Mouse (Mus musculus) induced T-regulatory cell, adult 2 months (primary cell): ENCODE results near the gene St7.
A peak's percentile ranks its signal among the peaks of the same experiment; 100 is the strongest.
"Not testable (repeated sequence)": the region's sequence is repeated elsewhere in the genome, so short reads cannot be mapped to it uniquely, and the experiment has no call there.

Source experiments
- DNase-seq: peaks from one replicate; pipeline ENCODE4 v3.0.0-alpha.2; 2012; ENCODE audit warnings: low read depth

St7 gene

DNA sequence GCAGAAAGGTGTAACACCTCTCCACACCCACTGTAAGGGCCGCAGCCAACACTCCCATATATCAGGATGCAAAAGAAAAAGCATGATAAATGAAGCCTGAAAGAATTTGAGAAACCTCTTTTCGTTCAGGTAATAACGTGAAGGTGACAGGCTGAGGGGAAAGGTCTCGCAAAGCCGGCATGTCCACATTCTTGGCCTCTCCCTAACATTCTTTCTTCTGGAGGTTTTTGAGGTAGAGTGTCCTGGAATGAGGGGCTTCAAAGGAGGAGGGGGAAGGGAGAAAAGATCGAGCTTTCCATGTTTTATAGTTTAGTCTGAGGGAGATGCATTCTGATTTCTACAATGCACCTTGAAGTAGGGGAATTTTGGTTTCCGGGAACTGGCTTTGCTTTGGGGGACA, at the start of gene St7:
Gene St7 (plus strand): TSS at position 287 of the 400 bp plus-strand sequence.
- DNase-seq, result no peak

DNA sequence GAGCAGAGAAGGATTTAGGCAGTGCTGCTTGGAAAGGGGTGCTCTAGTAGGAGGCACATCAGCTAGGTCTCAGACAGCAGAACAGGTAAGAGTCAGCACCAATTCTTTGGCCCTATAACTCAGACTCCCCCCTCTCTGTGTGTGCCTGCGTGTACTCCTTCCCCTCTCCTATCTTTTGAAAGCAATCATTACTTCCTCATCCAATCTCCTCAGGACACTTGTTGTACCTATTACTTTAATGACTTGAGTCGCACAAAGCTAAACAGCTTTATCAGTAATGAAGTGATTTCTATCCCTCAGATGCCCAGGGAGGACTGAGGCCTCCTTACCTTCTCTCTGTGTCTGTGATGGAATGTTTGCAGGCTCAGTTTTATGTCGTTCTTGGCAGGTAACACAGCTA, 46.6 kb upstream of the St7 start:
- no peak for DNase-seq

DNA sequence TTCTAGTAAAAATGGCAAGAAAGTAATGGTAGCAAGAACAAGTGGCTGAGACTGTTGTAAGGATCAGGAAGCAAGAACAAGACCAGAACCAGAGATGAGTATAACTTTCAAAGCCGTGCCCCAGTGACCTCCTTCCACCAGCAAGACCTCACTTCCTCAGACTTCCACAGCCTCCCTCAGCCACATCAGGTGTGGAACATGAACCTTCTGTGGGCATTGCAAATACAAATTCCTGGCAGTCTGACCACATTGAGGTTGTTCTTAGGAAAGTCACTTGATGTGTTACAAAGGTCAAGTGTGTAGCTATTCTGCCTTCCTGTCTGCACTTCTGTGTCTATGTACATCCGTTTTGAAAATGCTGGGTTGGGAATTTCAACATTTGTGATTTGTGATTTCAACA, 40.6 kb upstream of the St7 start:
- no peak for DNase-seq

DNA sequence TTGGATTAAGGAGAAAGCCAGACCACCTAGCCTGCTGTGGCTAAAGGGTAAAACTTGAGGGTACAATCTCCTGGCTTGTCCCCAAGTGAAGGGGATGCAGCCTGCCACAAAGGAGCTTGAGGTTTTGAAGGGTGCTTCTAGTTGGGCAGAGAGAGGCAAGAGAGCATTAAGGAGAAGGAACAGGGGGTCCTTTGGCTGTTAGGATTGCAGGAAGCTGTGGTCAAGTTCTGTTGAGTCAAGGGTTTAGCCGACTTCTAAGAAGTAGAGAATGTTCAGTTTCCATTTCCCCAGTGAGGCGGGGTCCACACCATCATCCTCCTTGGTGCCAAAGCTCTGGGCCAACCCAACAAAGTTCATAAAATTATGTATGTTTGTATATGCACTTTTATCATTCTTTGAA, 37.7 kb upstream of the St7 start:
- peak; percentile 39 for DNase-seq

DNA sequence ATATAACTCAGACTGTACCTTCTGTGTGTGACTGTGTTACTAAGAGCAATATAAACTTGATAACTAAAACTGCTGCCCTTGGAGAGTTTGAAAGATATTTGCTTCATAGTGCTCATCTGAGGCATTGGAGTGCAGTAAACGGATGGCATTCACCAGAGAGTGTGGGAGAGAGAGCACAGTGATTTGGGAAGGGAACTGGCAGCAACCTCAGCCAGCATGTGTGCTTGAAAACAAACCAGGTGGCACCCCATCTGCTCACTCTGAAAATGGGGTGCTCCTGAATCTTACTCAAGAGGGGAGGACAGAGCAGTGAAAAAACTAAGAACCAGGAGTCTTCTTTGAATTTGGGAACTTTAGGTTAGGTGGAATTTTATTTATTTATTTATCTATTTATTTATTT, 35.4 kb upstream of the St7 start:
- DNase-seq, result no peak

DNA sequence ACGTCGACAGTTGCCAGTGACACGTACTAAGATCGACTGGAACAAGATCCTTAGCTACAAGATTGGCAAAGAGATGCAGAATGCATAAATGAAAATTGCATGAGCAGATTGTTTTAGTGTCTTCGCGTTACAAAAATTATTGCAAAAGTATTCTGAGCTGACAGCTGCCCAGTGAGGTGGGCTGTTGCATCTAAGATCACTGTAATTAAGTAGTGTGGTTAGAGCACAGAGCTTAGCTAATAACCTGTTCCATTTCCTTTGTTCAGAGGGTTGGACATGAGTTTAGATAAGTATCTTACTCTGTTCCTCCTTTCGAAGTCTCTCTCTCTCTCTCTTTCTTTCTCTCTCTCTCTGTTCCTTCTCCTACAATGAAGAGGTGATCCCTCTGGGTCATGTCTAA, 27.4 kb upstream of the St7 start:
- no peak for DNase-seq

DNA sequence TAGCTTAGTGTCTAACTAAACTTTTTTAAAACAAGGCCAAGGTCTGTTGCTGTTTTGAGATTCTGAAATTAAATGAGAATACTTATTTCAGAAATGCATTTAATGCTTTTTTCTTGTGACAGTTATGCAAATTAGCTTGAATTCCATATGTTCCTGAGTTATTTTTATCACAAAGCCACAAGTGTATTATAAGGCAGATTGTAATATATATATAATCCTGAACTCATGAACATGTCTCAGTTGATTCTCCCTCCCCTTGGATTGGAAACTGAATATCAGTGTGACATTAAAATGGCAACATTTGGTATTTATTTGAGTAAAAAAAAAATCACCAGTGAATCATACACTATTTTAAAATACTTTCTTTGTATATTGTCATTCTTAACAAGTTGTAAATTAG, 26.7 kb upstream of the St7 start:
- DNase-seq, result no peak

DNA sequence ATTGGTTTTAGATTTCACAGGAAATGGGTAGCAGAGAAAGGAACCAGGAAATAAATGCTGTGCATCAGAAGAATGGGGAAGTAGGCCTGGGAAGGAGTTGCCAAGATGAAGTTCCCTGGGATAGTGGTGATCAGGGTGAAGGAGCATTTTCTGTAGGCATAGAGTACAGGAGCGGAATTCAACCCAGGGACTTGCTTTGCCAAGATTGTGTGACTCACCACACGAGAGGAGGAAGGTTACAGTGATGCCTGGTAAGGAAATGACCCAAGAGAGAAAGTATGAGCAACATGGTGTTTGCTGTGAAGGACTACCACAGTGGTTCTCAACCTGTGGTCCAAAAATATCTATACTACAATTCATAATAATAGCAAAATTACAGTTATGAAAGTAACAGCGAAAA, 24.9 kb upstream of the St7 start:
- no peak for DNase-seq

DNA sequence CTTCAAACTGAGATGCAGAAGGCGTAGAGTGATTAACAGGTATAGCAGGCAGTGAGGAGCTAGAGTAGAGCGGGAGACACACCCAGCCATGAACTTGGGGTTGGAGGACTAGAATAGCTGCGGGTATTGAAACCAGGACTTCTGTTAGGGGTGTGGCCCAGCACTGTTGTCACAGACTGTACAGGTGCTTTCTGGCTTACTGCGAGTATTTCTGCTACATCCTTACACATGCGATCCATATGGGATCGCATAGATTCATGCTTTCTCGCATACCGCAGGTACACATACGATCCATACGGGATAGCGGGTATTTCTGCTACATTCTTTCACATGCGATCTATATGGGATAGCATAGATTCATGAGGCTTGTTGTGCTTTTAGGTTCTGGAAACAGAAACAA, 24.4 kb upstream of the St7 start:
- DNase-seq, result no peak

DNA sequence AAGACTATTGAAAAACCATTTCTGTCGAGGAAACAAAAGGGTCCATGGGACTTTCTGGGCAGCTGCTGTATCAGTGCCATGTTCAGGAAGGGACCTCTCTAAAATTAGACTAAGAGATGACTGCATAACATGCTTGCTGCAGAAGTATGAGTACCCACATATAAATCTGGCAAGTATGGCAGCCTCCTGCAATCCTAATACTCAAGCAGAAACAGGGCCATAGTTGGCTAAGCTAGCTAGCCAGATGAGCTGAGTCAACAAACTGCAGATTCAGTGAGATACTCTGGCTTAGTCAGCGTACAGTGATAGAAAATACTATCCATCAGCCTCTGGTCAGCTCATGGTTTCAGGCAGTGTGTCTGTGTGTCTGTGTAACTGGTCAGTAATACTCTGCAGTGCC, 22.9 kb upstream of the St7 start:
- no peak for DNase-seq

DNA sequence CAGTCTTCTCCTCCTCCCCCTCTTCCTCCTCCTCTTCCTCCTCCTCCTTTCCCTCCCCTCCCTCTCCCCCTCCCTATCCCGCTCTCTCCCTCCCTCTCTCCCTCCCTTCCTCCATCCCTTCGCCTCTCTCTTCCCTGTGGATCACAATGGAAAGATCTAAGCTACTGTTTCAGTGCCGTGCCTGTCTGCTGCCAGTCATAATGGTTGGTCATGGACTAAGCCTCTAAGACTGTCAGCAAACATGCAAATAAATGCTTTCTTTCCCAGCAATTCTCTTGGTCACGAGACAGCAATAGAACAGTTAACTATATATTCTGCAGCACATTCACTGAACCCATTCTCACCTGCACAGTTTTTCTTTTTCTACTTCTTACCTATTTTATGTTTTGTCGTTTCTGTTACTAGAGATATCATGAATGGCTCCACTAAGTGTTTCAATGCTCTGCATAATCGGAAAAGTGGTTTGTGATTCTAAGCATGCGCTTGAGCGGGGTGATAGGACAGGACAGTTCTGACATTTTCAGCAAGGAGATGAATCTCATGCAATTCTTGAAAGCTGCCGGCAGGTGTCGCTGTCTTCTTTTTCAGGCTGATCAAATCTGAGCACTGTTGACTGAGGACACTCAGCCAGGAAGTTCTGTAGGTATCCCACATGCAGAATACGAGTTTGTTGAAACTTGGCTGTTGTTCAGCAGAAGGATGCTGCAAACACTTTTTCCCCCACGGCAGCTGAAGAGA, 17.5 kb upstream of the St7 start:
- DNase-seq, result peak; percentile 88

DNA sequence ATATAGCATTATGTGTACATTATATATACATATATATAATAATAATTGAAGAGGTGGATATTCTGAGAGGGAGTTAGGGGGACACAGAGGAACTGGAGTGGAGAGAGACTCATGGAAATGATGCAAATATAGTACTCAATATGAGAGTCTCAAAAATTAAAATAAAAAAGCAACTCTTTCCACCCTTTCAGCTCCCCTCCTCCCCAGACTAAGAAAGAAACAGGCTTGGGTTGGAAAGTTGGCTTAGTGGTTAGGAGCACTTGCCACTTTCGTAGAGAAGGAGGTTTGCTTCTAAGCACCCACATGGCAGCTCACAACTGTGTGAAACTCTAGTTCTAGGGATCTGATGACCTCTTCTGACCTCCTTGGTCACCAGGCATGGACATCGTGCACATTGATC, 15.7 kb upstream of the St7 start:
- no peak for DNase-seq

DNA sequence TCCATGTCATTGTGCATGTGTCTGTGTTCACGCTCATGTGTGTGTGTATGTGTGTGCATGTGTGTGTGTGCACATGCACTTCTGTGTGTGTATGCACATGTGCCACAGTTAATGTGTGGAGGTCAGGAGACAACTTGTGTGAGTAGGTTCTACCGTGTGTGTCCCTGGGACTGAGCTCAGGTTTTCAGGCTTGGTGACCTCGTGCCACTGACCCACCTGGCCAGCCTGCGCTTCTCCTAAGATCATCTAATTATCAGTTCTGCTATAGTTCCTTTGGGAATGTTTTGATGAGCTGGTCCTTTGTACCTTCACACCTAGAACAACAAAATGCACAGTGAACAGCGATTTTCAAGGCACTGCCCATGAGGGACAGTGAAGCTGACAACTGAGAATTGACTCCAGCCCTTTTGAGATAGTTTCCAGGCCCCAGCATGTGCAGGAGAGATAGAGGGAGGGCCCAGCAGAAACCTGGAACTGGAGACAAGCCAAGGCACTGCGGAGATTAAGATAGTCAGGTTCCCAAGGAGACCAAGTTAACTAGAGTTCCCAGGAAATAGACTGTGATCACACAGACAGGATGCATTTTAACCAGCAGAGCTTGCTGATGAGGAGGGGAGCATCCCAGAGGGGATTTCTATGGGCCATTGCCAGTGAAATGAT, 12.3 kb upstream of the St7 start:
- DNase-seq, result no peak

DNA sequence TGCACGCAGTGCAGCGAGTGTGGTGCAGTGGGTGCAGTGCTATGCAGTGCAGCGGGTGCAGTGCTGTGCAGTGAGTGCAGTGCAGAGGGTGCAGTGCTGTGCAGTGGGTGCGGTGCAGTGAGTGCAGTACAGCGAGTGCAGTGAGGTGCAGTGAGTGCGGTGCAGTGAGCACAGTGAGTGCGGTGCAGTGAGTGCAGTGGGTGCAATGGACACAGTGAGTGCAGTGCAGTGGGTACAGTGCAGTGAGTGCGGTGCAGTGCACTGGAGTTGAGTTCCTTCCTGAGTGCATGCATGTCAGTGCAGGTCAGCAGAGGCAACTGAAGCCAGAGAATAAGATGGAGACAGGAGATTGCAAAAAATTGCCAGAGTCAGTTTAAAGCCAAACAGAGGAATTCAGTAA, 10.9 kb upstream of the St7 start:
- DNase-seq, result no peak

DNA sequence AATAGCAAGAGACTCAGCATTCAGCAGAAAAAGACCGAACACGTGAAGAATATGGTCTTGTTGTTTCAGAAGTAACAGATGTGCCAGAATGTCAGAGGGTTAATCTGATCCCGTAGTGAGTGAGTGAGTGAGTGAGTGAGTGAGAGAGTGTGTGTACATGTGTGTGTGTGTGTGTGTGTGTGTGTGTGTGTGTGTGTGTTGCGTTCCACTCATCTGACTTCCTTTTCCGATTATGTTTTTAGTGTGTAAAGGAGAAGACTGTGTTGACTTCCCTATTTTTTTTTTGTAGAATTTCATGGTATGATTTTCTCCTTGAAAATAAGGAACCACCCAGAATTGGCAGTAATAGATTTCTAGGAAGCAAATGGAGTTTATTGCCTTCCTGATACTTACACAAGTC, 4.1 kb upstream of the St7 start:
- no peak for DNase-seq

DNA sequence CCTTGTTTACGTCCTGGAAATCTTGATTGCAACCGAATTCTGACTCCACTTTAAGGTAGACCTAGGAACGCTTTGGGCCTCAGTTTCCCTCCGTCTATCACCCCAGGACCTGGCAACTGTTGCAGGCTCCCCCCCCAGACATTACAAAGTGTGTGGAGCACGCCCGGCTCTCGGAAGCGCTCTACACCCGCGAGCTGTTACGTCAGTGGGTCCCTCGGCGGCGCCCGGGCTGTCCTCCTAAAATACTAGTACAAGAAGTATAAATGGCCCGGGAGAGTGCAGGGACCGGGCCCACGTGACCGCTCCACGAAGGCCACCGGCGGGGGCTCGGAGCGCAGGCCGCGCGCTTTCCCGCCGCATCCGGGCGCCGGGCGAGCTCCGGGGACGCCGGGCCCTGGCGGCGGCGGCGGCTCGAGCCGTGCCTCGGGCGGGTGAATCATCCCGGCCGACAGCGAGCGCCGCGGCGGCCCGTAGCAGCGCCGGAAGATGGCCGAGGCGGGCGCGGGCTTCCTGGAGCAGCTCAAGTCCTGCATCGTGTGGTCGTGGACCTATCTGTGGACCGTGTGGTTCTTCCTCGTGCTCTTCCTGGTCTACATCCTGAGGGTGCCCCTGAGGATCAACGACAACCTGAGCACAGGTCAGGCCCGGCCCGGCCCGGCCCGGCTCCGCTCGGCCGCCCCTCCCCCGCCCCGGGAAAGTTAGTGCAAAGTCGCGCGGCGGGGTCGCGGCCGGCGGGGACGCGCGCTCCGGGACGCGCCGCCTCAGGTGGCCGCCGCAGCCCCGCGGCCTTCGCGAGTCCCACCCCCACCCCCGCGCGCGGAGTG, 1.2 kb downstream of the St7 start:
- DNase-seq, result peak; percentile 70

DNA sequence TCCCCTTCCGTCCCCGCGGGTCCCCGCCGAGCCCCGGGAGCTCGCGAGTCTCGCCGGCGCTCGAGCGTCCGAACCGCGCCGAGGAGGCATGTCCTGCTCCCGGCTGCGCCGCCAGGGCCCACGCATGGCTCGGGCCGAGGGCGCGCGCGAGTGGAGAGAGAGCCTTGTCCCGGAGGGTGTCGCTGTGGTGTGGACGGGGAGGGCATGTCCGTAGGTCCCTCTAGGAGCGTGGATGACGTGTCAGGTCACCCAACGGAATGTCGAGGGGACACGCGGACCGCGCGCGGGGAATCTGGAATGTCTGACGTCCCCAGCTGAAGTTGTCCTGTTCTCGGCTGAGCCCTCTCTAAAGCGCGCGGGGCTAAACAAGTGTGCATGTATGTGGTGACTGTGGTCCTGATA, 1.8 kb downstream of the St7 start:
- peak; percentile 69 for DNase-seq

DNA sequence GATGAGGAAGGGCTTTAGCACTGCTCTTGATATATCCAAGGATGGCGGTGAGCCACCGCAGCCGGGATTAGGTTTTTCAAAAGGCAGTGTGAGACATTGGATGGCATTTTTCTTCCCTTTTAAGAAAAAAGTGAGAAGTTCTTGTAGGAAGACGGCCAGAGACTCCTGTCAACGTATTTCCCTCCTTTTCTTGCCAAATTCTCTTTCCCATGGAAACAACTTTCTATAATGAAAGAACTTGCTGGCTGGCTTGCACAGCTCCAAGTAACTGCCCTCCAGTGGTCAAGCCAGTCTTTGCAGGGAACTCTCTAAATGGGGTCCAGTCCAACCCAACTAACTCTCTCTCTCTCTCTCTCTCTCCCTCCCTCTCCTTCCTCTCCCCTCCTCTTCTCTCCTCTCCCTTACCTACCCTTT, 3.6 kb downstream of the St7 start:
- peak; percentile 50 for DNase-seq

DNA sequence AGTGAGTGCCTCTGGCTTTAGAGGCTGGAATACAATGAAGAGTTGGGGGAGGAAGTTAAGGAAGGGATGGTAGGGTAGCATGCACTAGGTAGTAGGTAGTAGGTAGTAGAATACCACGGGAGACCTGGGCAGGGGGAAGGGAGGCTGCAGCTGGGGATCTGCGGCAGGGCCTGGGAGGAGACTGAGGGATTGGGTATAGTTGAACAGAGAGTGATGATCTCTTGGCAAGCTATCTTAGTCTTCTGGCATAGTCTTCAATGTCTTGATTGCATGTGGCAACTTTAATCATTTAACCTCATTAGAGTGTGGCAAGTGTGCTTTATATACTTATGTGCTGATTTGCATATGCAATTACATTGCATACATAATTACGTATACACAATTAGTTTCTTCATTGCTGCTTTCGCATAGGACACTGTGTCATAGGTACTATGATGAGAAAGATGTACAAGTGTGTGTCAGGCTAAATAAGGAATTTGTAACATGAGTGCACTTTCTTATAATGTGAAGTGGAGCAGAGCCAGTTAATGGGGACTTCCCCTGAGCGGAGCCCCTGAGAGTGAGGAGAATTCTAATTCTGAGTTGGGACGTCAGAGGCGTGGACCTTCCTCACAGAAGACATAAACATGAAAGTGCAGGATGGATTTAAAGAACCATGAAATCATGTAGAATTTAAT, 8.3 kb downstream of the St7 start:
- no peak for DNase-seq

DNA sequence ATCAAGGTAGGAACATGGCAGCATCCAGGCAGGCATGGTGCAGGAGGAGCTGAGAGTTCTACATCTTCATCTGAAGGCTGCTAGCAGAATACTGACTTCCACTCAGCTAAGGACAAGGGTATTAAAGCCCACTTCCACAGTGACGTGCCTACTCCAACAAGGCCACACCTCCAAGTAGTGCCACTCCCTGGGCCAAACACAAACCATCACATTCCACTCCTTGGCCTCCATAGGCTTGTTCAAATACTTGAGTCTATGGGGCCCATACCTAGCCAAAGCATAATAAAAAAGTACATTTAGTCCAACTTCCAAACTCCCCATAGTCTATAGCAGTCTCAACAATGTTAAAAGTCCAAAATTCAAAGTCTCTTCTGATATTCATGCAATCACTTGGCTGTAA, 11.3 kb downstream of the St7 start:
- not testable (repeated sequence) for DNase-seq

DNA sequence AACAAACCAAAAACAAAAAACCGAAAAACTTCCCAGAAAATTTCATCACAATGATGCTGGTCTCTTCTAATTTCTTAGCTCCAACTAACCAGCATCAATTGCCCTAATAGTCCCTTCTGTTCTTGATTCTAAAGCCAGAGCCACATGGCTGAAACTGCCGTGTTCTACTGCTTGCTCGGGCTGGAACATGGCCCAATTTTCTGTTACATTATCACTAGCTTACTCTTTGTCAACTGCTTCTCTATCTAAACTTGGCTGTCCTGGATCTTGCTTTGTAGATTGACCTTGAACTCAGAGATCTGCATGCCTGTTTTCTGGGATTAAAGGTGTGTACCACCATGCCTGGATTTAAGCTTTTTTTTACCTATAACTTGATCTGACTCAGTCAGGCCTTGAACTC, 13.2 kb downstream of the St7 start:
- no peak for DNase-seq

DNA sequence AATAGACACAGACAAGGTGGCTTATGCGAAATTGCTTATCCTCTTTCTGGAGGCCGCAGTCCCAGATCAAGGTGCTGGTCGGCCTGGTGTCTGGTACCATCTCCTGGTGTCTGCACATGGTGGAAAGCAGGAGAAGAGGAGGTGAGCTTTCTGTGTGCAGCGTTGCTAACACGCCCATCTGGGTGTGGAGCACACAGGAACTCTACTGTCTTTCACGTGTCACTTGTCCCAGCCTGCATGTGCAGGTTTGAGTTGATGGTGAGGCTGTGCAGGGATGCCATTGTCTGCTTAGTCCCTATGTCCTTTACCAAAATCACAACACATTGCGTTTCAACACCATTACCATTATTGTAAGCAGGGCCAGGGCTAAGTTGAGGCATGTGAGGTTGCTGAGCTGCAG, 26.2 kb downstream of the St7 start:
- DNase-seq, result no peak

DNA sequence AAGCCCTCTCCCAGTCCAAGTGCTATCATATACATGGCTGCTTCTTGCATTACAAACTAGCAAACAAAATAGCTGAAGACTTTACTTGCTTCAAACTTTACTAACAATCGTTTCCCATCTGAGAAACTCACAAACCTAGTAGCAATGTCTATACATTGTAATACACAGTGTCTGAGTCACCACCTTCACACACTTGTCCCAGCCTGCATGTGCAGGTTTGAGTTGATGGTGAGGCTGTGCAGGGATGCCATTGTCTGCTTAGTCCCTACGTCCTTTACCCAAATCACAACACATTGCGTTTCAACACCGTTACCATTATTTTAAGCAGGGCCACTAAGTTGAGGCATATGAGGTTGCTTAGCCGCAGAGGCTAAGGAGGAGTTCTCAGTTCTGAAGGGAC, 26.7 kb downstream of the St7 start:
- DNase-seq, result no peak
